Mouse (Mus musculus) lung, adult 2 months (tissue): ENCODE measurements around the gene Slc45a2. TPM values are rescaled to one million over a fixed set of nuclear protein-coding genes. Genes with fewer than 3 reads are reported as not detected.
"Not testable (repeated sequence)": the region's sequence is repeated elsewhere in the genome, so short reads cannot be mapped to it uniquely, and the experiment has no call there.

Experiments
- DNase-seq: peaks from one replicate; pipeline ENCODE4 v3.0.0; 2022
- H3K4me1 ChIP-seq: fragments of 200-500 bp; 2 replicates; pipeline ENCODE4 v1.6.1; 2011; ENCODE audit warnings: low read length; ENCODE audit not compliant: control insufficient read depth, insufficient read depth
- H3K4me3 ChIP-seq: fragments of 200-500 bp; replicated peaks from 2 replicates; pipeline ENCODE3; 2011; ENCODE audit warnings: low read depth, mild to moderate bottlenecking, control low read depth, low read length; ENCODE audit errors: extremely low read depth
- CTCF ChIP-seq: fragments of 200-500 bp; IDR thresholded peaks from 2 replicates; pipeline ENCODE4 v1.5.1; 2011; ENCODE audit warnings: mild to moderate bottlenecking, low read length, control low read depth; ENCODE audit not compliant: insufficient read depth
- POLR2A ChIP-seq: fragments of 200-500 bp; IDR thresholded peaks from 2 replicates; pipeline ENCODE4 v1.6.1; 2011; ENCODE audit warnings: low read depth, mild to moderate bottlenecking, control low read depth, low read length, borderline replicate concordance; ENCODE audit errors: extremely low read depth
- WGBS: fragments of 180-500 bp; shearing (Covaris S2); methylation state at CpG from one replicate; pipeline ENCODE4 v1.1.7; 2018; 5-methylcytosine and 5-hydroxymethylcytosine counted together
- polyA plus RNA-seq: library from polyadenylated mRNA; depleted of rRNA; stranded (reverse); fragments of >200 nt; gene quantifications from 2 replicates; pipeline ENCODE4 v1.2.3, GENCODE M21; 2012

Slc45a2 gene
- polyA plus RNA-seq, 1 experiment = not detected

GRCm38 (mm10) chr15:10962601-10963000 lies 37.9 kb upstream of the Slc45a2 start:
- no peak for DNase-seq
- TF ChIP-seq POLR2A = no peak
- no peak for TF ChIP-seq CTCF
- Histone ChIP-seq H3K4me1 (no peaks in the 10 kb centered on the region), H3K4me3 (no peak overlapping the region)
- WGBS = 66% methylated on average over 2 of the region's 2 CpGs

- TF ChIP-seq CTCF (no peak), POLR2A (no peak)
- DNase-seq = no peak
- Histone ChIP-seq H3K4me3 (no peak overlapping the region), H3K4me1 (no peaks in the 10 kb centered on the region)
- WGBS = 69% methylated on average over 3 of the region's 3 CpGs
Observed at GRCm38 (mm10) chr15:10969439-10969838, 31.1 kb upstream of the Slc45a2 start.

- WGBS = 81% methylated on average over 5 of the region's 5 CpGs
- Histone ChIP-seq H3K4me3 (no peak overlapping the region), H3K4me1 (no peaks in the 10 kb centered on the region)
- no peak for DNase-seq
- no peak for TF ChIP-seq POLR2A
- TF ChIP-seq CTCF = no peak
Observed at GRCm38 (mm10) chr15:10970777-10971176, 29.7 kb upstream of the Slc45a2 start.

- no peak for TF ChIP-seq CTCF
- TF ChIP-seq POLR2A = no peak
- no peak for DNase-seq
- H3K4me3 ChIP-seq = no peak overlapping the region
- H3K4me1 ChIP-seq = no peaks in the 10 kb centered on the region; the same call in 1 of the 2 replicates
Observed at GRCm38 (mm10) chr15:10977151-10977550, 23.4 kb upstream of the Slc45a2 start.

GRCm38 (mm10) chr15:10980712-10981111 lies 19.8 kb upstream of the Slc45a2 start:
- no peak for DNase-seq
- Histone ChIP-seq H3K4me3 (no peak overlapping the region), H3K4me1 (peaks cover 2% of the 10 kb centered on the region)
- no peak for TF ChIP-seq POLR2A
- TF ChIP-seq CTCF = no peak
- 59% methylated on average over 2 of the region's 2 CpGs for WGBS

- Histone ChIP-seq H3K4me1 (peaks cover 2% of the 10 kb centered on the region), H3K4me3 (peak within 1 kb of the TSS; percentile 98)
- WGBS = under 1% methylated on average over 52 of the region's 52 CpGs
- TF ChIP-seq CTCF (0 out of 2 replicates have a peak, but pooled peaks have one; percentile 11), POLR2A (peak; percentile 63)
- peak; percentile 91 for DNase-seq
Observed at GRCm38 (mm10) chr15:10981377-10982063, 19.0 kb upstream of the Slc45a2 start, which contains the start of gene Amacr. Gene Amacr, plus strand, starts transcription at chr15:10981756.

GRCm38 (mm10) chr15:10982064-10982435 lies 18.5 kb upstream of the Slc45a2 start:
- peaks cover 2% of the 10 kb centered on the region for H3K4me1 ChIP-seq

GRCm38 (mm10) chr15:10985756-10986155 lies 14.8 kb upstream of the Slc45a2 start:
- Histone ChIP-seq H3K4me3 (no peak overlapping the region), H3K4me1 (peaks cover 2% of the 10 kb centered on the region)
- TF ChIP-seq CTCF = no peak
- no peak for TF ChIP-seq POLR2A
- DNase-seq = no peak
- 88% methylated on average over 6 of the region's 6 CpGs for WGBS

More at GRCm38 (mm10) chr15:10982064-10982435, 18.5 kb upstream of the Slc45a2 start:
- 3% methylated on average over 6 of the region's 6 CpGs for WGBS
- peak overlapping the region; percentile 98 for H3K4me3 ChIP-seq
- no peak for TF ChIP-seq POLR2A
- no peak for TF ChIP-seq CTCF
- no peak for DNase-seq

GRCm38 (mm10) chr15:10986477-10986876 lies 14.0 kb upstream of the Slc45a2 start:
- not testable (repeated sequence) for H3K4me3 ChIP-seq, H3K4me1 ChIP-seq, DNase-seq
- WGBS = 82% methylated on average over 2 of the region's 2 CpGs

GRCm38 (mm10) chr15:10990411-10990810 lies 10.1 kb upstream of the Slc45a2 start:
- TF ChIP-seq CTCF = no peak
- no peak for TF ChIP-seq POLR2A
- H3K4me3 ChIP-seq = no peak overlapping the region
- no peak for DNase-seq
- 30% methylated on average over 2 of the region's 2 CpGs for WGBS
- H3K4me1 ChIP-seq = no peaks in the 10 kb centered on the region
